Comparison of ENCODE assay signal across 13 mouse cellular contexts in the genomic region with DNA sequence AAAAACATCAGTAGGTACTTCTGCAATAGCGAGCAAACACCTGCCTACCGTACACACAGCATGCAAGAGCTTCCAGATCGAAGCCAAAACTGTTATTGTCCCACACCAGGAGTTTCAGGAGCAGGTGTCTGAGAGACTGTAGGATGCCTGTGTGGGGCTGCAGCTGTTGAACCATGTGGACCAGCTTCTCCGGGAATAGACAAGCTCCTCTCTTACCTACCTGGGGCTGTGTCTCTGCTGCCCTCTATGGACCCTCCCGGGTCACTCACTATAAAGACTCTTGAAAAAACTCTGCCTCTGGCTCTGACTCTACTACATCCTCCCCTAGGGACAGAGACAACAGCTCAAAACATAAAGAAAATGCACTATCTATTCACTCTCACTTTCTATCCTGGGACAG.
DNase-seq lines count a peak whose midpoint lies in the region; ATAC-seq and TF ChIP-seq lines count a peak whose summit lies in the region.
"Had no signal": no experiment of that assay in that cellular context is flagged by ENCODE, and none has a peak within 500 bp of the region (broad histone marks: within the 10 kb centered on the region; RNA-seq: fewer than 3 reads in every experiment).

No protein-coding gene starts in this region.

- no peak overlapping the region for H3K4me3 ChIP-seq in layer of hippocampus, adult 2 months
- no peak overlapping the region for H3K4me3 ChIP-seq in ES-Bruce4 (ENCODE audit: low read depth, low read length)
- no peak overlapping the region for H3K4me3 ChIP-seq in hindbrain, embryonic 14.5 days (replicated peaks; ENCODE audit: low read length)
- H3K4me3 ChIP-seq in liver, postnatal 0 days (ENCODE audit: low read depth, low read length): no peak overlapping the region
- H3K4me3 ChIP-seq: embryonic facial prominence, embryonic 15.5 days; myocyte had no signal

- no peaks in the 10 kb centered on the region for H3K9me3 ChIP-seq in ES-Bruce4 (replicated peaks; ENCODE audit: control insufficient read depth, insufficient read depth, low read length, poor library complexity, severe bottlenecking)
- no peaks in the 10 kb centered on the region for H3K9me3 ChIP-seq in hindbrain, embryonic 14.5 days (ENCODE audit: control insufficient read depth, low read length)
- H3K9me3 ChIP-seq in liver, postnatal 0 days (ENCODE audit: low read length): no peaks in the 10 kb centered on the region; the same call in 1 of the 2 replicates
- H3K9me3 ChIP-seq: embryonic facial prominence, embryonic 15.5 days had no signal

- no peaks in the 10 kb centered on the region for H3K36me3 ChIP-seq in ES-Bruce4 (ENCODE audit: control insufficient read depth, insufficient read depth, low read length, poor library complexity, severe bottlenecking)
- no peaks in the 10 kb centered on the region for H3K36me3 ChIP-seq in hindbrain, embryonic 14.5 days (replicated peaks; ENCODE audit: control insufficient read depth, insufficient read depth)
- no peaks in the 10 kb centered on the region for H3K36me3 ChIP-seq in liver, postnatal 0 days (replicated peaks; ENCODE audit: insufficient read depth, low read length)
- H3K36me3 ChIP-seq: embryonic facial prominence, embryonic 15.5 days had no signal

- no peaks in the 10 kb centered on the region for H3K4me1 ChIP-seq in ES-Bruce4 (ENCODE audit: control insufficient read depth, insufficient read depth, low read length)
- 0 out of 2 replicates have a peak, but pooled peaks cover 6% of the 10 kb centered on the region for H3K4me1 ChIP-seq in hindbrain, embryonic 14.5 days (replicated peaks; ENCODE audit: control insufficient read depth, insufficient read depth, low read length)
- H3K4me1 ChIP-seq in liver, postnatal 0 days (ENCODE audit: insufficient read depth): no peaks in the 10 kb centered on the region
- H3K4me1 ChIP-seq: embryonic facial prominence, embryonic 15.5 days had no signal

- TF ChIP-seq CTCF in layer of hippocampus, adult 2 months (conservative IDR thresholded peaks at IDR 0.05): peak; percentile 72
- TF ChIP-seq CTCF in ES-Bruce4 (IDR thresholded peaks at IDR 0.05; ENCODE audit: low read depth, low read length): peak; percentile 44
- no peak for TF ChIP-seq CTCF in liver, postnatal 0 days (IDR thresholded peaks at IDR 0.05; ENCODE audit: low read depth)

- no peak overlapping the region for H3K27ac ChIP-seq in layer of hippocampus, adult 2 months
- H3K27ac ChIP-seq in ES-Bruce4 (ENCODE audit: insufficient read depth, low read length): no peak overlapping the region
- no peak overlapping the region for H3K27ac ChIP-seq in hindbrain, embryonic 14.5 days
- H3K27ac ChIP-seq in liver, postnatal 0 days (ENCODE audit: low read depth): no peak overlapping the region
- H3K27ac ChIP-seq: embryonic facial prominence, embryonic 15.5 days had no signal

- ATAC-seq in hindbrain, embryonic 14.5 days (ENCODE audit: low FRiP score): no peak; the same call in 1 of the 2 replicates
- no peak for ATAC-seq in liver, postnatal 0 days
- ATAC-seq: lung, postnatal 0 days had no signal

- no peak for TF ChIP-seq POLR2A in ES-Bruce4 (IDR thresholded peaks at IDR 0.05; ENCODE audit: insufficient read depth, low read length)

- 49% methylated on average over 5 of the region's 5 CpGs for WGBS in hindbrain, embryonic 14.5 days
- WGBS in liver, postnatal 0 days (ENCODE audit: insufficient replicate concordance): 51% methylated on average over 5 of the region's 5 CpGs

- peak; percentile 17 to 37 for DNase-seq in layer of hippocampus, adult 2 months (ENCODE audit: low spot score in 2 of 2)
- no peak for DNase-seq in layer of hippocampus, adult 9-10 months (ENCODE audit: low spot score)
- DNase-seq in embryo, embryonic 10.5 days (ENCODE audit: low spot score): peak; percentile 59
- peak; percentile 37 for DNase-seq in hindbrain, embryonic 14.5 days (ENCODE audit: low spot score)
- DNase-seq in liver, postnatal 0 days: no peak
- no peak for DNase-seq in spleen, postnatal 4 days (ENCODE audit: low spot score in 2 of 2)
- DNase-seq in layer of hippocampus, postnatal 25 days (ENCODE audit: extremely low spot score in 1 of 2, low spot score in 1 of 2): no peak
- DNase-seq: kidney, adult 11 months; thymus, postnatal 4 days had no signal

- no peak overlapping the region for H3K9ac ChIP-seq in ES-Bruce4 (ENCODE audit: low read depth, poor library complexity, severe bottlenecking)
- no peak overlapping the region for H3K9ac ChIP-seq in hindbrain, embryonic 14.5 days
- H3K9ac ChIP-seq in liver, postnatal 0 days (replicated peaks): no peak overlapping the region
- H3K9ac ChIP-seq: embryonic facial prominence, embryonic 15.5 days had no signal

- H3K27me3 ChIP-seq in ES-Bruce4 (ENCODE audit: control insufficient read depth, insufficient read depth, low read length, poor library complexity, severe bottlenecking): no peaks in the 10 kb centered on the region
- H3K27me3 ChIP-seq in hindbrain, embryonic 14.5 days (ENCODE audit: control insufficient read depth, insufficient read depth, low read length): no peaks in the 10 kb centered on the region
- no peaks in the 10 kb centered on the region for H3K27me3 ChIP-seq in liver, postnatal 0 days (ENCODE audit: insufficient read depth, low read length)
- H3K27me3 ChIP-seq: embryonic facial prominence, embryonic 15.5 days had no signal

- no peak overlapping the region for H3K4me2 ChIP-seq in hindbrain, embryonic 14.5 days (replicated peaks)
- no peak overlapping the region for H3K4me2 ChIP-seq in liver, postnatal 0 days (ENCODE audit: low read depth, low read length)
- H3K4me2 ChIP-seq: embryonic facial prominence, embryonic 15.5 days had no signal

- no peak for TF ChIP-seq EP300 in ES-Bruce4 (IDR thresholded peaks at IDR 0.05; ENCODE audit: insufficient read depth, low read depth, low read length)
- no peak for TF ChIP-seq EP300 in liver, postnatal 0 days (IDR thresholded peaks at IDR 0.05; ENCODE audit: low read depth)

Comparison
In these comparisons a context has a peak if more than half of its experiments do, and no peak if none do; other contexts are left out.
1. DNase-seq: peak in layer of hippocampus, adult 2 months (2 of 2), embryo, embryonic 10.5 days (single experiment) and hindbrain, embryonic 14.5 days (single experiment); none in layer of hippocampus, adult 9-10 months (single experiment), liver, postnatal 0 days (single experiment), spleen, postnatal 4 days (0 of 2) and layer of hippocampus, postnatal 25 days (0 of 2).